Mouse (Mus musculus) MN1 (cell line): ENCODE data around the gene M1ap.

Experiments
- DNase-seq: peaks from one replicate; pipeline ENCODE4 v3.0.0-alpha.2; 2016; ENCODE audit warnings: low spot score

Gene M1ap

DNA sequence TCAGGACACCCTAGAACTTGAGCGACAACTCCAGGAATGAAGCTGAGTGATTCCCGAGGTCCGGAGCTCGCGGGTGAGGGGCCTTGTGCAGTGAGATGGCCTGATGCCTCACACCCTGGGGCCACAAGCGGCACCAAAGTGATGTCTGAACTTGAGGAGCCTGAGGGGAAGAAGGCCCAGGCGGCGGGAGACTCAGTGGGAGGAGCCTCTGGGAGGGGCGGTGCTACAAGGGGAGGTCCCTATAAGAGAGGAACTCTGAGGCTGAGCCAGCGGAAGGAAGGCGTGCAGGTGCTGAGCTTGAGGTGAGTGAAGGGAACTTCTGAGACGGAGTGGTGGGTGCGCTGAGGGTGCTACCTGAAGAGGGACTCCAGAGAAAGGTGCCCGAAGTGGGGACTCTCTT is at the start of gene M1ap:
TSS of gene M1ap (plus strand) at position 252 of the 400 bp plus-strand sequence.
- DNase-seq: no peak

DNA sequence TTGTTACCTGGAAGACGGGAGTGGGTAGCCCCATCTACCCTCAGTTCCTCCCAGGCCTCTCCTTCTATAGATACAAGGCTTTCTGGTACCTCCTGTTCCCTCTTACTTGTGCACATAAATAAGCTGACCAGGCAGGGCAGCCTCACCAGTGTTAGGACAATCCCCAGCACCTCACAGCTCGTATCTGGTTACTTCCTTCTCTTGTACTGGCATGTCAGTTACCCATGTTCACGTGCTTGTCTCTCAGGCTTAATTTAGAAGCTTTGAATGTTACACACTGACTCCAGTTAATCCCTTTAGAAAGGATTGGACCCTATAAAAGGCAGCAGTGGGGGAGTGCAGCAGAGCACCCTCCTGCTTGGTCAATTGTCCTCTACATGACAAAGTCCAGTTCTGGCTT is 49.4 kb upstream of the M1ap start:
- DNase-seq: no peak

DNA sequence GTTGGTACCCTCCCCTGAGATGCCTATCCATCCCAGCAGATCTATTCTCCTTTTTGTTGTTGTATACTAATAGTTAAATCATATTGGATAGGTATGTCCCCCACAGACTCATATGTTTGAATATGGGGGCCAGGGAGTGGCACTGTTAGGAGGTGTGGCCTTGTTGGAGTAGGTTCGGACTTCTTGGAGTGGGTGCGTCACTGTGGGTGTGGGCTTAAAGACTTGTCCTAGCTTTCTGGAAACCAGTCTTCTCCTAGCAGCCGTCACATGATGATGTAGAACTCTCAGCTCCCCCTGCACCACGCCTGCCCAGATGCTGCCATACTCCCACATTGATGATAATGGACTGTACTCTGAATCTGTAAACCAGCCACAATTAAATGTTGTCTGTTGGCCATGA is 48.5 kb upstream of the M1ap start:
- no peak for DNase-seq

DNA sequence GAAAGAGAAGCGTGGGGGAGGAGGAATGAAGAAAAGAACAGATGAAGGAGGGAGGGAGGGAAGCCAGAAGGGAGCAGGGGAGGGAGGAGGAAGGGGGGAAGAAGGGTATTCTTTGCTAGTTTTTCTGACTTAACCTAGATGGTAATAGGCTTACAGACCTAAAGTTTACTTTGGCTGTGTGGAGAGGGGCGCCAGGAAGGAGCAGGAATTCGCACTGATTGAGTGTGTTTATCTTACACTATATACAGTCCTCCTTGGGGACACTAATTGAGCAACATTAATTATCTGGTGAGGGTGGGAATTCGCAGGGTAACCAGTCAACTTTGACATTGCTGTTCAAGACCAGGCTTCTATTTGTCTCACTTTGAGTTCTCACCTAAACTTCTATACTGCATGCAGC is 48.0 kb upstream of the M1ap start:
- DNase-seq: no peak

DNA sequence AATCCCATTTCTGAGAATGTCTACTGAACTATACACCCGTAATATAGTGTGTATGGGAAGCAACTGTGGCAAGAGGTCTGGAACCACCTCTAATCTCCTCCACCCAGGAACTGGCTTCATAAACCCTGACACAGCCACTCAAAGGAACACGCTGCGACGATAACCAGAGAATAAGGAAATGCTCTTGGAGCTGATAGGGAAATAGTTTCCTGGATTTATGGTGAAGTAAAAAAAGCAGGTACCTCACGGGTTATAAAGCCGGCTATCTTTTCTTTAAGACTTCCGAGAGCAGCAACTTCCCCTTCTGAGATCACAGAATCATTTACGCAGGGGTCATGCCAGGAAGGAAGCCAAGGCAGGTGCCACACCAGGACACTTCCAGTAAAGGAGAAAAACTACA is 44.1 kb upstream of the M1ap start:
- no peak for DNase-seq

DNA sequence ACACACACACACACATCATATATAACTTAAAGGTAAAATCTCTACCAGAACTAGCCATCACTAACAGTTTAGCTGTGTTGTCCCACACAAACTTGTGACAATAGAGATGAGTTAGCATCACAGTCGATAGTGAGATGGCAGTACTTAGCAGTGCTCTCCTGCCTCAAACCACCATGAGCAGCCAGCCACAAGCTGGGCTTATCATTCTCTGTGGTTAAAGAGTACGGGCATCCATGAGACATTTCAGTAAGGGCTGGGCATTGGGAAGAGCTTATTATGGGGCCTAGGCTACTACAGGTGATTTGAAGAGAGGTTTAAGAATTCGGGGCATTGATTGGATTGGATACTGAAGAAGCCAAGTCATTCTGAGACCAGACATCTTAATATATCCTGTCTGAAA is 39.7 kb upstream of the M1ap start:
- DNase-seq: no peak

DNA sequence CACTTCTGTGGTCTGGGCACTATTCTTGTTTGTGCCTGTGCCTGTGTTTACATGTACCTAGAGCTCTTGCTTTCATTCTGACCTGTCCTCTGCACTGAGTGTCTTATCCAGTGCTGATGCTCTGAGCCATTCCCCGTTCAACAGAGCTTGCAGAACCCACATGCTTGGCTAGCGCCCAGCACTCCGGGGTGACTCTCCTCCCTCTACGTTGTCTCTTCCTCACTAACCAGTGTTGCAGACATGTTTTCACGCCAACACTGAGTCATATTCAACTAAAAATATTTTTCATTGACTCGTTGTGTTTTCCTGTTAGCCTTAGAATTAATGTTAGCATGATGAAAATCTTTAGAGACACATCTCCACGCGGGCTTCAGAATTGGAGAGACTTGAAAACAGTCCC is 38.7 kb upstream of the M1ap start:
- DNase-seq: peak; percentile 10

DNA sequence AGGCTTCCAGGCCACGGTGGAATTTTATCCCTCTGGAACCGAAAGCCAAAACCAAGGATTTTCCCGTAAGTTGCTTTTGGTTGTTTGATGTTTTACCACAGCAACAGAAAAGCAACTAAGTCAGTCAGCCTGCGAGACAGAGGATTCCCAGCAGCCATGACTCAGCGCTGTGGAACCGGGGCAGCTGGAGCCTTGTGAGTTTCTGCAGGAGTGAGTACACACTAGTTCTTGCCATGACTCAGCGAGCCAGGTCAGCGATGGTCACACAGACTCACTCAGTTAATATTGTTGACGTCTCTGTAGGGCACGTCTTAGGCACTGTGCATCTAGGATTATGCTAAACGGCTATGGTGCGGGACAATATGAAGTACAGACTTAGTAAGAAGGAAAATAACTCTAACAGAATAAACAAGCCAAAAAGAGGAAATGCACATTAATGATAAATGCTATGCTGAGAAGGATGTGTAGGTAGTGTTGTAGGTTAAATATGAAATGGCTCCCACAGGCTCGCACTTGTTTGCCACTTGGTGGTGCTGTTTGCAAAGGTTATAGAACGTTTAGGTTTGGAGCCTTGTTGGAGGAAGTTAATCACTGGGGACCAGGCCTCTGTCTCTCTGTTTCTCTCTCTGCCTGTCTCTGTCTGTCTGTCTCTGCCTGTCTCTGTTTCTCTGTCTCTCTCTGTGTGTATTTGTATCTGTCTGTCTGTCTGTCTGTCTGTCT is 37.4 kb upstream of the M1ap start:
- peak; percentile 77 for DNase-seq

DNA sequence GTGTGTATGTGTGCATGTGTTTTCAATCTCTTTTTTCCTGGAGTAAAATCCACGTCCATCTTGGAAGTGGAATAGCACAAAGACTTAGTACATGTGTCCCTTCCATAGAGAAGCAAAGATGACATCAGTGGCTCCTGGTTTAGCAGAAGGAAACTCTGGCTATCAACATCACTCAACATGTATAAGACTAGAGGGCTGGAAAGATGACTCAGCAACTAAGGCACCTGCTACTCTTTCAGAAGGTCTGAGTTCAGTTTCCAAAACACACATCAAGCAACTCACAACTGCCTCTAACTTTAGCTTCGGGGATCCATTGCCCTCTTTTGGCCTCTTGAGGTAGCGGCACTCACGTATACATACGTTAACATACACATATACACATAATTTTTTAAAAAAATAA is 35.4 kb upstream of the M1ap start:
- no peak for DNase-seq

DNA sequence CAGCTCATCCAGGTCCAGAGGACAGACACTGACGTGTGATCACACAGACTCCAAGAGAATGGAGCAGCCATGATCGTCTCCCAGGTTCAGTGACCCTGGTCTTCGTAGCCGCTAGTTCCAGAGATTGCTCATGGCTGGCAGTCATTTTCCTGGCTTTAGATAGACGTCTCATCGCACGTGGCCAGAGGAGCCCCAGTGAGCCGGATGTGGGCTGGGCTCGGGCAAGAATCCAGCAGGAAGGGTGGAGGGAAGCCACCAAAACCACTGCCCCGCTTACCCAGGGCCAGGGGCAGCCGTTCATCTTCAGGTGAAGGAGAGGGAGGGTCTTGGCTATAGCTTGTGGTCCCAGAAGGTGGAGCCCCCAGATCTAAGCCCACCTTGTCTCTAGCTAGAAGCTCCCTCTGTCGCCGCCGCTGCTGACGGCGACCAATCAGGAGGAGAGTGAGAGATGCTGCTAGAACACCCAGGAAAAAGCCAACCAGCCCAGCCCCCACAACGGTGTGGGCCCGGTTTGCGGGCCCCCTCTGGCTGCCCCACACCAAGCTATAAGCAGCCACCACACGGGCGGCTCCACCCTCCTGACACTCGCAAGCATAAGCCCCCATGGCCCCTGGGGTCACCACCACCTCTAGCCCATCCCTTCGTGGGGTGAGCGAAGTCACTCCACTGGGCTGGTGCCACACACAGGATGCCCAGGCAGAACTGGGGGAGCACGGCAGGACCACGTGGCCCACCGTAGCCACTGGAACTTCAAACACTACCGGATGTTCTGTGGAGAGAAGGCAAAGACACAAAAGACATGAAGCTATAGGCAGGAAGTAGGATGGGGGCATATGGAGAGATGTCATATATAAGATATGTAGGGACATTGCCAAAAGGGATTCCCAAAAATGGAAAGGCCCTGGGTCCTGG is 33.1 kb upstream of the M1ap start:
- no peak for DNase-seq

DNA sequence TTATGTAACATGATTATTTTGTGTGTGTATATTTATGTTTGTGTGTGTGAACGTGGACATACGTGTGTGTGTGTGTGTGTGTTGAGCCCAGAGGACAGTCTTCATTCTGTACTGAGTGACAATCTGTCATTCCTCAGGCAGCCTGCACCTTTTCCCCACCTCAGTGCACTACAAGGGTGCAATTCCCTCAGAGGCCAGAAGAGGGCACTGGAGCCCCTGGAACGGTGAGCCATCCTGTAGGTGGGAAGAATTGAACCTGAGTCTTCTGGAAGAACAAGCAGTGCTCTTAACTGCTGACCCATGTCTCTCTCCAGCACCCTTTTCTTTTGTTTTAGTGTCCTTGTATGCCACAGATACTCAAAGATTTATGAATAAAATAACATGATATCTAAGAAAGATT is 30.8 kb upstream of the M1ap start:
- DNase-seq: peak; percentile 33

DNA sequence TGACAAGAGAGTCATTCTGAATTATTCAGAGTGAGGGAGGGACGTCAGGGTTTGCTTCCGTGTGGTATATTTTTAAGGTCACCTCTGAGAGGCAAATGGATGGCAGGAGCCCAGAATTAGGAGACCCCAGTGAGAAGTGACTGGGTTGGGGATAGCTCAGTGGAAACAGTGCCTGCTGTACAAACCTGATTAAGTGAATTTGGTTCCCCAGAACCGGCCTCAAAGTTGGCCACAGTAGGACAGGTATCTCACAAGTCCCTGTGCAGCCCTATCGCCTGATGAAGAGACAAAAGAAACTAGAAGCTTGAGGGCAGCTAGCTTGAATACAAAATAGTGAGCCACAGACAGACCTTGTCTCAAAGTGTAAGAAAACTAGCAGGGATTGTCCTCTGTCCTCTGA is 30.2 kb upstream of the M1ap start:
- DNase-seq: no peak

DNA sequence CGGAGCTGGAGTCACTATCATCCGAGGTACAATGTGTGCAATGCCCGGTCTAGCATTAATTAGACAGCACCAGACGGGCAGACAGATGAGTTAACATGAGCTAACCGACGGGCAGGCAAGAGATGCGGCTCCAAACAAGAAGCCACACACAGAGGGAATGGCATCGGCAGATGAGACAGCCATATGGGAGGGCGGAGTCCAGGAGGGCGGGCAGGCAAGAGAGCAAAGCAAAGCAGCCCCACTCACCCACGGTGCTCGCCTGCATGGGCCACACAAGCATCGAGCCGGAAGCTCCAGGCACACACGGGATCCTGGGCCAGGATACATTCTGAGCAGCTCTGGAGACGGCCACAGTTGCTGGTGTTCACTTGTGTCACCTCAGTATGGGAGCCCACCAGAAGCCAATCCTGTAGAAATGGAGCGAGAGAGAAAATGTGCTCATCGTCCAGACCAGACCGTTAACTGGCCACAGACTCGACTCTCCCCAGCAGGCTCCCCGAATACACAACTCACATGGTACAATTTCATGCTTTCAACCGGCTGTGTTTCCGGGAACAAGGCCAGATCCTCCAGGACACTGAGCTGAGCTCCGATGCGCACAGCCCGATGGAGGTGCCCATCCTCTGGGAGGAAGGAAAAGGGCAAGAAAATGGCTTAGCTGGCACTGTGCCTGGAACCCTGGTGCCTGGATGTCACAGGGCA is 29.5 kb upstream of the M1ap start:
- peak; percentile 46 for DNase-seq

DNA sequence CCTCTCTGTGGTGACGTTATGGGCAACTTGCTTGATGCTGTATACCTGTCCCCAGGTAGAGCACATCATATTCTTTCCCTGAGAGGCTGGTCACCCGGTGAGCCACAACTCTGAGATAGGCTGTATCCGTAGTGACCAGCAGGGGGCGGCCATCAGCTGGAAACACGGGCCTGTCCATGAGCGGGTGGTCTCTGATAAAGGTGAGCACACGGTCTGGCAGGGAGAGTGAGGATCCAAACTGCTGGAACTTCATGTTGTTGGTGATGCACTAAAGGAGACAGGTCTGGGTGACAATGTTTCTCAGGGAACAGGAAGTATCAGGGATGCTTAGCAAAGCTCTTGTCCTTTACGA is 28.9 kb upstream of the M1ap start:
- DNase-seq: peak; percentile 46

DNA sequence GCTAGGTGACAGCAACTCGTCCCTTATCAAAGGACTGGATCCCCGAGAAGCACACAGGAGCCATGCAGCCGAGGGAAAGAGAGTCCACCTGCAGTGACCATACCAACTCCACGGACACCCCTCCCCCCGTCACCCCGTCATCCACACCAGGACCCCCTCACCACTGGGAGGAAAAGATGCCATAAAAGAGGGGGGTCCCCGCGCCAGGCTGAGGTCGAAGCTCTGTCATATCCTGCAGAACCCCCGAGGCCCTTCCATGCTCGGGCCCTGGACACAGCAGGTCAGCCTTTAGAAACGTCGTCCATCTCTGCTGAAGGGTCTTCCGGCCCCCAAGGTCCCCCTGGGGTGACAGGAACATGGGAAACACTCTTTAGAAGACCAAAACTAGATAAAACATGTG is 28.3 kb upstream of the M1ap start:
- DNase-seq: no peak

DNA sequence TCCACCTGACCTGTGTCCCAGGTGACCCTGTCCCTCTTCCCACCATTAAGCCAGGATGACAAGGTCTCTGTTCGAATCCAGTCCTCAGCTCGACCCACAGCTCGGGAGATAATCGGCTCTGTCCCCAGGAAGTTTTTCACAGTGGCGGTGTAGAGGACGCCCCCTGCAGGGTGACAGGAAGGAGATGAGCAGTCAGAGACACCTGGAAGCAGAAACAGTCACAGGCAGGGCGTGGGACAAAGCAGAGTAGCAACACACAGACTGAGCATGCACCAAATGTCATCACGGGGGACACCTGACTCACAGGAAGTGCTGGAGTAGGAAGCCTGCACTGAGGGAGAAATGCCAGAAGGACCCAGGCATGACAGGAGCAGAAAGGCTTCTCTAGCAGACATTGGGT is 27.2 kb upstream of the M1ap start:
- no peak for DNase-seq

DNA sequence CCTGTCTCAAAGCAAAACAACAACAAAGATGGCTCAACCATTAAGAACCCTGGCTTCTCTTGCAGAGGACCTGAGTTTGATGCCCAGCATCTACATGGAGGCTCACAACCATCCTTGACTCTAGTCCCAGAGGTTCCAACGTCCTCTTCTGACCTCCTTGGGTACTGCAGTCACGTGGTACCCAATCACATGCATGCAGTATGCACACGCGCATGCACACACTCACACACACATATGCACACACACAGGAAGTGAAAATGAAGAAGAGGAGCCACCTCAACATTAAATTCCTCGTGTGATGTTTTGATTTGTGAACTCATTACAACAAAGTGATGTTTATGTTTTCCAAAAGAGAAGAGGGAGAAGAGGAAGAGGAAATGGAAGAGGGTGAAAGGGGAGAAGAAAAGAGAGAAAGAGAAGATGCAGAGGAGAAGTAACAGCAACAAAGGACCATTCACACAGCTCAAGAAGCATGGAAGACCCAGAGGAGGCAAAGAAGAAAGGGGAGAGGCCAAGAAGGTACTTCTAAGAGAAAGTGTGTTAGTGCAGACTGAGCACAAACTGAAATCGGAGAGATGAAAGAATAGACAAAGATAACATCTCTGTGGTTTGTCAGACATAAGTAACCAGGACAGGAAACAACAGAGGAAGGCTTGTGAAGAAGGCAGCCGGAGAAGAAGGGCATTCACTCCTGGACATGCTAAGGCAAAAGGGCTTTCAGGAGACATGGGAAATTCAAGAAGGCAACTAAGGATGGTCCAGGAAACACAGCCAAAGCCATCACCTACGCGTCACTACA is 25.1 kb upstream of the M1ap start:
- no peak for DNase-seq

DNA sequence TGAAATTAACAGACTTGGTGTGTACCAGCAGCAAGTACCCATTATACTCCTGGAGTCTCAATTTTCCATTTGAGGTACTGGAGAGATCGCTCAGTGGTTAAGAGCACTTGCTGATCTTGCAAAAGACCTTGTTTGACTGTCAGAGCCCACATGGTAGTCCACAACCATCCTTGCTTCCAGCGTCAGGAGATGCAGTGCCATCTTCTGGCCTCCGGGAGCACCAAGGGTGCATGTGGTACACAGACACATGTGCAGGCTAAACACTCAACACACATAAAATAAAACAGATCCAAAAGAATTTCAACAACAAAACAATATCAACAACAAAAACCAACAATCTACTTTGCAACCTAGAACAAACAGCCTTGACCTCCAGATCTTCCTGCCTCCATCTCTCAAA is 21.7 kb upstream of the M1ap start:
- DNase-seq: no peak

DNA sequence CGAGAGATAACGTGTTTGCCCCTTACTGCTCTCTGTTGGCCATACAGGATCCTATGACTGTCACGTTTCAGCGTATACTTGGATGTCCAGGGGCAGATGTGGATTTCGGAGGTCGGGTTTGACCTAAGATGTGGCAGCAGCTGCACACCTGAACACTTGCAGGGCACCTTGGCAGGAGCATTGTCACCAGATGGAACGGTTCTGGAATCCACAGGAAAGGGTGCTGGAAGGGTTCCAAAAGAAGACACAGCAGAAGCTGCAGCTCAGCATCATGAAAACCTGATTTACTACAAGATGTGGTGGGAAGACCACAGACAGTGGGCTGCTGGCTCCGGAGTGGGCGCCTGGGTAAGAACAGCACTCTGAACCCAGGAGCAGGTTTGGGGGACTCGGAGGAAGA is 20.6 kb upstream of the M1ap start:
- DNase-seq: no peak

DNA sequence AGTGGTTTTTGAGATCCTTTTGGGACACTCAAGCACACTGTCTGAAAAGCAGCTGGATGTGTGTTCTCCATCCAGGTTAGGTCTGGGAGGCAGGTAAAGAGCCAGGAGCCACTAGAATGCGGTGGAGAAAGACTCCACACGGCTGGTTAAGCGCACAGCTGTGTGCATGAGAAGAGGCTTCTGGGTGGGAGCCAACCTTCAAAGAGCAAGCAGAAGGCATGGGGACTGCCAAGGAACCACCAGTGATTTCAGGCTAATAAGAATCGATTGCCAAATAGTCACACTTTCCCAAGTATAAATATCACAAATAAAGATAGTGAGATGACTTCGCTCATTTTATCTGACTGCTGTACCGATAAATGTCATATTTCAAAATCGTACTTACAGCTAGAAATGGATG is 20.2 kb upstream of the M1ap start:
- DNase-seq: no peak

DNA sequence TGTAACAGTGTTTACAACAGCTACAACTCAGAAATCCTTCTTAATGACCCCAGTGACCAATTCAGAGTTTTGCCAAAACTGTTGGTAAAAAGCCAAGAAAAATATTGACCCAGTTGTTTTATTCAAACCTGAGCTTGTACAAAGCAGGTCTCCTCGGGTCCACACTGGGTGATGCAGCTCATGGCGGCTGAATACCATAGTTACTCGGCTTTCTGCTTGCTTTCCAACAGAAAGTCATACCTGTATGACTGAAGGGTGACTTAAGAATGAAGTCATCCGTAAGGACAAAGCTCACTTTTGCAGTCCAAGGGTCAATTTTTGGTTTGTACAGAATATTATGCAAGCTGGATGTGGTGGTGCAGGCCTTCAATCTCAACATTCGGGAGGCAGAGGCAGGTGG is 19.1 kb upstream of the M1ap start:
- DNase-seq: no peak

DNA sequence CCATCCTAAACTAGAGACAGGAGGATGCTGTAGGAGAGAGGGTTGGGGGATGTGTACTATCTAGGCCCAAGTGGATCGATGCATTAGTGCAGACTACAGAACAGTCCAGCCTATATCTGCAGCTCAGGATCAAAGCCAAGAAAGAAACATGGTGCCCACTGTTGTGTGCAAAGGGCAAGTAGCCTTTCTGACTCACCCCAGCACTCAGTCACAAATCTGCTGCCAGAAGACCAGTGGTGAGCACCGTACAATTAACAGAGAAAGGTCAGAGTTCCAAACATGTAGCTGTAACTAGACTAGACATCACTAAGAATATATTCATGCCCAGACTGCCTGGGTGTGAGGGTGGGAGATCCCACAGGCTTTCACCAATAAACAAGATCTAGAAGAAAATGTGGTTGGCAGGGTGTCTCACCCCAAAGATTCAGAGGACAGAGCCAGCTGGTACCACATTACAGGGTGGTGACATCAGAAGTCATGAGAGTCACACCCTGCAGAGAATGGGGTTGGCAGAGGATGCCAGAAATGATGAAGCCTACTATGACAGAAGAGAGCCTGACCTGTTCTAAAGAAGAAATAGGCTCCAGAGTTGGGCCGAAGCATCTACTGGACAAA is 12.0 kb upstream of the M1ap start:
- DNase-seq: no peak
